Mouse (Mus musculus) testis, adult 2 months (tissue): Measurements from ENCODE around the gene Ghdc.

ENCODE experiments used
- CTCF ChIP-seq: fragments of 200-500 bp; IDR thresholded peaks from 2 replicates; pipeline ENCODE4 v1.5.1; 2012; ENCODE audit warnings: low read depth, mild to moderate bottlenecking, inconsistent platforms, low read length, moderate library complexity; ENCODE audit not compliant: control insufficient read depth, insufficient read depth, insufficient replicate concordance
- POLR2A ChIP-seq: fragments of 200-500 bp; IDR thresholded peaks from 2 replicates; pipeline ENCODE4 v1.6.1; 2012; ENCODE audit warnings: low read depth, mild to moderate bottlenecking, inconsistent platforms, low read length, moderate library complexity; ENCODE audit not compliant: control insufficient read depth

- TF ChIP-seq POLR2A: no peak
- TF ChIP-seq CTCF: no peak
Measured at GRCm38 (mm10) chr11:100795386-100795785, 24.6 kb upstream of the Ghdc start.
